Mouse (Mus musculus): ENCODE data around the gene Pkp3. TPM values are rescaled to one million over a fixed set of nuclear protein-coding genes. Genes with fewer than 3 reads are reported as not detected.

The Pkp3 gene
- polyA plus RNA-seq, 1 experiment from 2014 or later = 31.3 TPM

DNA sequence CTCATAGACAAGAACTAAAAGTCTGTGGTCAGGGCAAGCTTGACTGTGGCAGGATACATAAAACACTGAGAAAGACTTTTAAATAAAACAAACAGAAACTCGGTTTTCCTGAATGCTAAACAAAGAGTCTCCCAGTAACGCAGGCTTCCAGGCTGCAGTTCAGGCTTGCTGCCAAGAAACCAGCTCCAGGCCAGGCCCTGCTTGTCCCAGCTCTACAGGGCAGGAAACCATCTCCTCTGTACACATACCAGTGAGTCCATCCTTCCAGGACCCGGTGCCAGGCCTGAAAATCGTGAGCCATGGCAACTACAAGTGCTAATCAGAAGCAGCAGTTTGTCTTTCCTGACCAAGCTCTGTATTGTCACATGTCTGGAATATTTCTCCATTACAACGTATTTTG is 36.4 kb upstream of the Pkp3 start:
- no peak overlapping the region for H3K4me3 ChIP-seq (ENCODE audit: low read length)
- no peak overlapping the region for H3K4me2 ChIP-seq (ENCODE audit: low read depth, low read length)
- no peak overlapping the region for H3K9ac ChIP-seq (ENCODE audit: low read depth, low read length)
- H3K4me1 ChIP-seq (ENCODE audit: control insufficient read depth, insufficient read depth, low read length) = peaks cover 19% of the 10 kb centered on the region
- peak; percentile 77 for ATAC-seq
- peak overlapping the region; percentile 73 for H3K27ac ChIP-seq (ENCODE audit: low read length)
- H3K36me3 ChIP-seq (ENCODE audit: control insufficient read depth, insufficient read depth, low read length) = no peaks in the 10 kb centered on the region
- 10% methylated on average over 5 of the region's 5 CpGs for WGBS
- no peaks in the 10 kb centered on the region for H3K9me3 ChIP-seq (ENCODE audit: control insufficient read depth, low read length)
- H3K27me3 ChIP-seq (replicated peaks; ENCODE audit: control insufficient read depth, insufficient read depth, low read length) = no peaks in the 10 kb centered on the region

DNA sequence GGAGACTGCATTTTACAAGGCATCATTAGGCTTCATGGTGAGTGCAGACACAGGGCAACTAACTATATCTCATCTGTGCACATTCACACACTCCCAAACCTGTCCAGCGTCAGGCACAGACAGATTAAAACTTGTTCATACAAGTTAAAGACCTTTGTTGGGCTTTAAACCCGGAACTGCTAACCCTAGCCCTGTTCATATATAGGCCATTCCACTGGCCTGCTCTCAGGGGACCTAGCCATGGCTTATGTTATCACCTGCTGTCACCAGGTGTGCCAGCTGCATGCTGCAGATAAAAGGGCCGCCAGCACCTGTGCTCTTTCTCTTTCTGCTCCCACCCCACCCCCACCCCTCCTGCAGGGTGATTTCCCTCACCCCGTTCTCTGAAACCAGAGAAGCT is 35.5 kb upstream of the Pkp3 start:
- 37% methylated on average over 4 of the region's 4 CpGs for WGBS
- H3K9ac ChIP-seq (ENCODE audit: low read depth, low read length) = peak overlapping the region; percentile 37; the same call in 1 of the 2 replicates
- H3K9me3 ChIP-seq (ENCODE audit: control insufficient read depth, low read length) = no peaks in the 10 kb centered on the region
- peaks cover 26% of the 10 kb centered on the region for H3K4me1 ChIP-seq (ENCODE audit: control insufficient read depth, insufficient read depth, low read length)
- peak overlapping the region; percentile 82 for H3K27ac ChIP-seq (ENCODE audit: low read length)
- no peaks in the 10 kb centered on the region for H3K36me3 ChIP-seq (ENCODE audit: control insufficient read depth, insufficient read depth, low read length)
- no peaks in the 10 kb centered on the region for H3K27me3 ChIP-seq (replicated peaks; ENCODE audit: control insufficient read depth, insufficient read depth, low read length)
- H3K4me3 ChIP-seq (ENCODE audit: low read length) = no peak overlapping the region
- no peak overlapping the region for H3K4me2 ChIP-seq (ENCODE audit: low read depth, low read length)
- peak; percentile 77 for ATAC-seq

DNA sequence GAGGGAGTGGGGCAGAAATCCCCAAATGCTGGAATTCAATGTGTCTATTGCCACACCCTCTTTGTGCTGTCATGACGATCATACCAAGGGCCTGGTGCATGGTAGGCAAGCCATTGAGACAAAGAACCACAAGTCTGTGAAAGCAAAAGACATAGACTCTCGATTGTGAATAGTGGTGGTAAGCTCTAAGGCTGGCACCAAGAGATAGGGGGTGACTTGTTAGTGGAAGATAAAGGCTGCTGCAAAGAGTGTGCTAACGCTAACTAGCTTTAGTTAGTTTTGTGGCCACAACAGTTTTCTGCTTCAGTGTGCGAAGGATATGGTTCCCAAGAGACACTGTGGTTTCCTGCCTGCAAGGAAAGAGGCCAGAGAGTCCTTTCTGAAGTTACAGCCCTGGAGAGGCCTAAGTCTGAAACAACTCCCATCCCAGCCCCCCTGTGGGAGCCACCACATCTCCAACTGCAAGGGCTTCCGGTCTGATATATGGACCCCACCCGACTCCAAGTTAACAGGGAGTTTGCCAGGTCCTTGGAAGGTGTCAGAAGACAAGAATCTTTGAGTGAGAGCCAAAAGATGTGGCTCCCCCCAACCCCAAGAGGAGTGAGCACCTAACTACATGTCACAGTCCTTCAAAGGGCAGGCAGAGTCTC is 31.0 kb upstream of the Pkp3 start:
- ATAC-seq = 0 out of 2 replicates have a peak, but pooled peaks have one; percentile 5
- peak overlapping the region; percentile 24; the same call in 1 of the 2 replicates for H3K4me2 ChIP-seq (ENCODE audit: low read depth, low read length)
- WGBS = 58% methylated on average over 6 of the region's 6 CpGs

DNA sequence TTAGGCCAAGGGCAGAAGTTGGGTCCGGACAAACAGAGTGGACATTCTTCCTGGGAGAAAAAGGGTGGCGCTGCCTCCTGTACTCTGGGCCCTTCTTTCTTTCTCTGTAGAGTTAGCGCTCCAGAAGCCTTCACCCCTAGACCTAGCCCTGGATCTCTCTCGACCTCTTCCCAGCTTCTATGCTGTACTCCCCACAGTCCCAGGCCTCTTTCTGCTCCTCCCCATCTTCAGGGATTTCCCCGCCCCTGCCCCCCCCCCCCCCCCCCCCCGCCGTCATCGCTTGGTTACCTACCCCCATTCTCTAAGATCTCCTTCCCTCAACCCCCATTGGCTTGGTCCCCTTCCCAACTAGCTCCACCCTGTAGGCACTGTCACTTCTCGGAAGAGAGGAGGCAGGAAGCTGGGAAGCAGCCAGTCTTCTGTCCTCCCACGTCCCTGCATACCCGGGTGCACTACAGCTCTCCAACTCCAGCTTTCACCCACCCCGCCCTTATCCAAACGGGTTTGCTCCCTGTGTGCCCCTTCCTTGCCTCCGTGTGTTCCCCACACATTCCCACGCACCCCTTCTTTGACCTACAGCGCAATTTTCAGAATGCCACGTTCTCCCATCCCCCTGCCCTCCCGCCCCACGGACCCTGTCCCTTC is 30.3 kb upstream of the Pkp3 start:
- H3K9me3 ChIP-seq (ENCODE audit: control insufficient read depth, low read length) = no peaks in the 10 kb centered on the region
- peak overlapping the region; percentile 92 for H3K27ac ChIP-seq (ENCODE audit: low read length)
- H3K4me3 ChIP-seq (ENCODE audit: low read length) = peak overlapping the region; percentile 36
- peak; percentile 90 for ATAC-seq
- H3K27me3 ChIP-seq (replicated peaks; ENCODE audit: control insufficient read depth, insufficient read depth, low read length) = no peaks in the 10 kb centered on the region
- 9% methylated on average over 15 of the region's 19 CpGs for WGBS
- H3K36me3 ChIP-seq (ENCODE audit: control insufficient read depth, insufficient read depth, low read length) = no peaks in the 10 kb centered on the region
- H3K4me2 ChIP-seq (ENCODE audit: low read depth, low read length) = peak overlapping the region; percentile 89
- peak overlapping the region; percentile 61 for H3K9ac ChIP-seq (ENCODE audit: low read depth, low read length)
- peaks cover 17% of the 10 kb centered on the region for H3K4me1 ChIP-seq (ENCODE audit: control insufficient read depth, insufficient read depth, low read length)

More for the DNA sequence above, 31.0 kb upstream of the Pkp3 start:
- Histone ChIP-seq H3K27me3 (replicated peaks; ENCODE audit: control insufficient read depth, insufficient read depth, low read length) (no peaks in the 10 kb centered on the region), H3K9me3 (ENCODE audit: control insufficient read depth, low read length) (no peaks in the 10 kb centered on the region), H3K27ac (ENCODE audit: low read length) (peak overlapping the region; percentile 75), H3K36me3 (ENCODE audit: control insufficient read depth, insufficient read depth, low read length) (no peaks in the 10 kb centered on the region), H3K4me1 (ENCODE audit: control insufficient read depth, insufficient read depth, low read length) (peaks cover 22% of the 10 kb centered on the region), H3K4me3 (ENCODE audit: low read length) (no peak overlapping the region), H3K9ac (ENCODE audit: low read depth, low read length) (peak overlapping the region; percentile 17; the same call in 1 of the 2 replicates)

DNA sequence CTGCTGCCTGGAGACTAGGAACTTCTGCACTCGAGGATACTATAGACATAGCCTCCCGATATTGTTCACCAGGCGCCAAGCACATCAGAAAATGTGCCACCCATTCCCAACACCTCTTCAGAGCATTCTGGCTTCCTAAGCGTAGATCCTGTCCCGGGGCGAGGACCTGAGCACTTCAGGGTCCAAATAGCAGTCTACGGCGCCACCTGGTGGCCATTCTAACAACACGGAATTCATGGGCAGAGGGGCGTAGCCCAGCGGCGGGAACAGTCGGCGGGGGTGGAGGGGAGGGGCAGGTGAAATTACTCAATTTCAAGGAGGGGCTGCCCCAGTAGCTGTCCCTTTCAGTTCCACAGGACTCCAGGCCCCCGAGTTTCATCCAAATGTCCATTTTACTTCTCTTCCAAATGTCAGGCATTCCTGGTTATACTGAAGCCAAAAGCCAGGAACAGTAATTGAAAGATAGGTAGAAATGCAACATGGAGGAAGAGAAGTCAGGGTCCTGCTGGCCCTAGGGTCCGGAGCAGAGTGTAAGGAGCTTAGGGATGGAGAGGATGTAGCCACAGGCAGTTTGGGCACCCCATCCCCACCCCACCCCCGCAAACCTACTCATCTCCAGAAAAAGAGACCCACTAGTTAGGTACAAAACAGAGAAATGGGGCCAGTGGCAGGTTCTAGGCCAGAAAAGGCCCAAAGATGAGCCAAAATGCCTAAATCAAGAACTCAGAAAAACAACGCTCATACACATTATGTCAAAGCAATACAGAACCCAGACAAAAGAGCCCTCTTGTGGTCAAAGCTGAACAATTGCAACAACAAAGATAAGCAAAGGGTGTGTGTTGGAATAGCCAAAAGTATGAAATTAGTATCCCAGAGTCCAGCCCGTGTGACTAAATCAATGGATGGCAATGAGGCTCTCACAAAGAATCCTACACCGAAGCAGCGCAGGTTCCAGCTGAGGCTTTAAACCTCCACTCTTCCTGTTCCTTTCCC is 29.5 kb upstream of the Pkp3 start:
- peak overlapping the region; percentile 61 for H3K9ac ChIP-seq (ENCODE audit: low read depth, low read length)
- H3K36me3 ChIP-seq (ENCODE audit: control insufficient read depth, insufficient read depth, low read length) = no peaks in the 10 kb centered on the region
- H3K27ac ChIP-seq (ENCODE audit: low read length) = peak overlapping the region; percentile 92
- H3K4me2 ChIP-seq (ENCODE audit: low read depth, low read length) = peak overlapping the region; percentile 89
- peak; percentile 91 for ATAC-seq
- H3K4me3 ChIP-seq (ENCODE audit: low read length) = peak overlapping the region; percentile 36
- H3K4me1 ChIP-seq (ENCODE audit: control insufficient read depth, insufficient read depth, low read length) = peaks cover 11% of the 10 kb centered on the region
- no peaks in the 10 kb centered on the region for H3K9me3 ChIP-seq (ENCODE audit: control insufficient read depth, low read length)
- WGBS = 7% methylated on average over 21 of the region's 21 CpGs
- no peaks in the 10 kb centered on the region for H3K27me3 ChIP-seq (replicated peaks; ENCODE audit: control insufficient read depth, insufficient read depth, low read length)

DNA sequence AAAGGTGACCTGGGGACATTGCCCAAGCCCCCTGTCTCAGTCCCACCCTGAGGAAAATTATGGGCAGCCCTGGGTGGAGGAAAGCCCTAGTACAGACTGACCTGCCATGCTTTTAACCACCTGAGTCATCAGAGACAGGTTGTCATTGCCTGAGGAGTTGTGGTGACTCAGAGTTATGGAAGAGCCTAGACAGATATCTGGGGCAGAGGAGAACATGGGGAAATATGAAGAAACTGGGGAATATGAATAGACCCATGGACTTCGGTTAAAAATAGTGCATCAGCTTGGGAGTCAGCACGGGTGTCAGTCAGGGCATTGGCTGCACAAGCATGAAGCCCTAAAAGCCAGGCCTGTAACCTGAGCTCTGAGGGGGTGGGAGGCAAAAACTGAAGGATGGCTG is 28.7 kb upstream of the Pkp3 start:
- Histone ChIP-seq H3K4me1 (ENCODE audit: control insufficient read depth, insufficient read depth, low read length) (peaks cover 11% of the 10 kb centered on the region), H3K4me2 (ENCODE audit: low read depth, low read length) (no peak overlapping the region), H3K27ac (ENCODE audit: low read length) (no peak overlapping the region), H3K27me3 (replicated peaks; ENCODE audit: control insufficient read depth, insufficient read depth, low read length) (no peaks in the 10 kb centered on the region), H3K9ac (ENCODE audit: low read depth, low read length) (no peak overlapping the region), H3K4me3 (ENCODE audit: low read length) (no peak overlapping the region), H3K9me3 (ENCODE audit: control insufficient read depth, low read length) (no peaks in the 10 kb centered on the region), H3K36me3 (ENCODE audit: control insufficient read depth, insufficient read depth, low read length) (no peaks in the 10 kb centered on the region)
- WGBS = 78% methylated on average over 2 of the region's 2 CpGs
- ATAC-seq = no peak

DNA sequence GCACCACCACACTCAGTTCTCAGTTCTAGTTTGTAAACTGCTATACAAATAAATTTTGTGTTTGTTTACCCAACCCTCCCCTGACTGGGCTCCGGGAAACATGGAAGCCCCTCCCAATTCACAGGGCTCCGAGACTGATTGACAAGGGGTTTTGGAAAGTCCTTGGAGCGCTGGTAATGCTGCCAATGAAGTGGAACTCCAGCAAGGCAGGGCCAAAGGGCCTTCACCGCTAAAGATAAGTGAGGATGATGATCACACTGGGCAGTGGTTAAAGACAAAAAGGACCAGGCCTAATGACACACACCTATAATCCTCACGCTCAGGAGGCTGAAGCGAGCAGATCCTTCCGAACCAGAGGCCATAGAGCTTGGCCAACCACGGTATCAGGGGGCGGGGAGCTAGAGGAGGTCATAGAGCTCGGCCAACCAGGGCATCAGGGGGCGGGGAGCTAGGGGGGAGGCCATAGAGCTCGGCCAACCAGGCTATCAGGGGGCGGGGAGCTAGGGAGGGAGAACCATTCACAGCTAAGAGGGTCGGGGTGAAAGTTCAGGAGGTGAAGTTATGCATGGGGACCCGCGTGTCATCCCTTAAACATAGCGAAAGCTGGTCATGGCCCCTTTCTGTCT is 26.8 kb upstream of the Pkp3 start:
- 68% methylated on average over 17 of the region's 17 CpGs for WGBS
- Histone ChIP-seq H3K36me3 (ENCODE audit: control insufficient read depth, insufficient read depth, low read length) (no peaks in the 10 kb centered on the region), H3K4me3 (ENCODE audit: low read length) (no peak overlapping the region), H3K4me1 (ENCODE audit: control insufficient read depth, insufficient read depth, low read length) (peaks cover 11% of the 10 kb centered on the region), H3K27me3 (replicated peaks; ENCODE audit: control insufficient read depth, insufficient read depth, low read length) (no peaks in the 10 kb centered on the region), H3K9me3 (ENCODE audit: control insufficient read depth, low read length) (no peaks in the 10 kb centered on the region), H3K4me2 (ENCODE audit: low read depth, low read length) (no peak overlapping the region), H3K27ac (ENCODE audit: low read length) (no peak overlapping the region), H3K9ac (ENCODE audit: low read depth, low read length) (no peak overlapping the region)
- no peak for ATAC-seq

DNA sequence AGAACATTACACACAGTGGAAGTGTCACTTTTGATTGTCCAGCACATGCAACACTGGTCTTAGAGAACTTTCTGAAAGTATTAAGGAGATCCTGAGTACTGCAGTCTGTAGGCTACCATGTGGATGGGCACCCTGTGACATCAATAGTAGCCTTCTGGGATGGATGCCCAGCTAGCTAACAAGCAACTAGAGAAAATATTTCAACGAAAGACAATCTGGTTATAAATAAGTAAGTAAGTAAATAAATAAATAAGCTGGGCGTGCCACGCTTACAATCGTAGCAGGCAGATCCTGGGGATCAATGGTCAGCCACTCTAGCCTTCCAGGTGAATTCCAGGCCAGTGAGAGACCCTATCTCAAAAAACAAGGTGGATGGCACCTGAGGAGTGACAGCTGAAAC is 26.0 kb upstream of the Pkp3 start:
- Histone ChIP-seq H3K36me3 (ENCODE audit: control insufficient read depth, insufficient read depth, low read length) (no peaks in the 10 kb centered on the region), H3K4me2 (ENCODE audit: low read depth, low read length) (no peak overlapping the region), H3K9me3 (ENCODE audit: control insufficient read depth, low read length) (no peaks in the 10 kb centered on the region), H3K4me1 (ENCODE audit: control insufficient read depth, insufficient read depth, low read length) (peaks cover 9% of the 10 kb centered on the region), H3K27ac (ENCODE audit: low read length) (no peak overlapping the region), H3K4me3 (ENCODE audit: low read length) (no peak overlapping the region), H3K27me3 (replicated peaks; ENCODE audit: control insufficient read depth, insufficient read depth, low read length) (no peaks in the 10 kb centered on the region), H3K9ac (ENCODE audit: low read depth, low read length) (no peak overlapping the region)
- 83% methylated on average over 4 of the region's 4 CpGs for WGBS
- no peak for ATAC-seq

DNA sequence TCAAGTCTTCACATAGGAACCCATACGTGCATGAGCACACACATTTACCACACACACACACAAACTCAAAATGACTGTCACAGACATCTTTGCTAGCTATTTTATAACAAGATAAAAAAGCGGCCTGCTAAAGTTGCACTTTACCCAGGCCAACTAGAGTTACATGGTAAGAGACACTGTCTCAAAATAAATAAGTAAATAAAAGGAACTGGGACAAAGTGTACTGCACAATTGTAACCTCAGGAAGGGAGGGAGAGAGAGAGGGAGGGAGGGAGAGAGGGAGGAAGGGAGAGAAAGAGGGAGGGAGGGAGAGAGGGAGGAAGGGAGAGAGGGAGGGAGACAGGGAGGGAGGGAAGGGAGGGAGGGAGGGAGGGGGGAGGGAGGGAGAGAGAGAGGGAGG is 25.6 kb upstream of the Pkp3 start:
- WGBS = 73% methylated on average over 2 of the region's 2 CpGs
- Histone ChIP-seq H3K4me1 (ENCODE audit: control insufficient read depth, insufficient read depth, low read length) (peaks cover 5% of the 10 kb centered on the region), H3K36me3 (ENCODE audit: control insufficient read depth, insufficient read depth, low read length) (no peaks in the 10 kb centered on the region), H3K27ac (ENCODE audit: low read length) (no peak overlapping the region), H3K9ac (ENCODE audit: low read depth, low read length) (no peak overlapping the region), H3K9me3 (ENCODE audit: control insufficient read depth, low read length) (no peaks in the 10 kb centered on the region), H3K27me3 (replicated peaks; ENCODE audit: control insufficient read depth, insufficient read depth, low read length) (no peaks in the 10 kb centered on the region), H3K4me2 (ENCODE audit: low read depth, low read length) (no peak overlapping the region), H3K4me3 (ENCODE audit: low read length) (no peak overlapping the region)
- ATAC-seq = no peak
